Mouse (Mus musculus): ENCODE data around the gene Pcolce2. TPM values are rescaled to one million over a fixed set of nuclear protein-coding genes. Genes with fewer than 3 reads are reported as not detected.

The Pcolce2 gene
- total RNA-seq, 2 experiments from 2014 or later = 3.4 to 10.3 TPM

- DNase-seq = no peak
Observed at GRCm38 (mm10) chr9:95653363-95653762, 16.0 kb downstream of the Pcolce2 start.

- no peak for DNase-seq
Observed at GRCm38 (mm10) chr9:95654356-95654755, 17.0 kb downstream of the Pcolce2 start.

GRCm38 (mm10) chr9:95657941-95658340, 20.5 kb downstream of the Pcolce2 start:
- peak; percentile 26 for DNase-seq

GRCm38 (mm10) chr9:95664290-95664989, 27.0 kb downstream of the Pcolce2 start:
- no peak for DNase-seq

GRCm38 (mm10) chr9:95665835-95666234, 28.4 kb downstream of the Pcolce2 start:
- no peak for DNase-seq

GRCm38 (mm10) chr9:95667836-95668235, 30.4 kb downstream of the Pcolce2 start:
- DNase-seq = peak; percentile 49

GRCm38 (mm10) chr9:95668306-95668705, 30.9 kb downstream of the Pcolce2 start:
- no peak for DNase-seq

- no peak for DNase-seq
Observed at GRCm38 (mm10) chr9:95672331-95672730, 34.9 kb downstream of the Pcolce2 start.

- DNase-seq = no peak
Observed at GRCm38 (mm10) chr9:95672760-95673159, 35.4 kb downstream of the Pcolce2 start.

- DNase-seq = peak; percentile 76
Observed at GRCm38 (mm10) chr9:95675064-95675699, 37.8 kb downstream of the Pcolce2 start.

- no peak for DNase-seq
Observed at GRCm38 (mm10) chr9:95676021-95676420, 38.6 kb downstream of the Pcolce2 start.

GRCm38 (mm10) chr9:95679966-95680365, 42.6 kb downstream of the Pcolce2 start:
- no peak for DNase-seq

- no peak for DNase-seq
Observed at GRCm38 (mm10) chr9:95680691-95681090, 43.3 kb downstream of the Pcolce2 start.

- no peak for DNase-seq
Observed at GRCm38 (mm10) chr9:95685660-95686440, 48.4 kb downstream of the Pcolce2 start.

GRCm38 (mm10) chr9:95688064-95688463, 50.7 kb downstream of the Pcolce2 start:
- no peak for DNase-seq

GRCm38 (mm10) chr9:95692823-95693222, 55.4 kb downstream of the Pcolce2 start:
- DNase-seq = no peak

- DNase-seq = no peak
Observed at GRCm38 (mm10) chr9:95693528-95694100, 56.2 kb downstream of the Pcolce2 start.

GRCm38 (mm10) chr9:95694526-95694925, 57.1 kb downstream of the Pcolce2 start:
- no peak for DNase-seq

- DNase-seq = no peak
Observed at GRCm38 (mm10) chr9:95695023-95695422, 57.6 kb downstream of the Pcolce2 start.

- DNase-seq = no peak
Observed at GRCm38 (mm10) chr9:95696581-95696980, 59.2 kb downstream of the Pcolce2 start.

GRCm38 (mm10) chr9:95697808-95698207, 60.4 kb downstream of the Pcolce2 start:
- DNase-seq = no peak

GRCm38 (mm10) chr9:95699273-95699672, 61.9 kb downstream of the Pcolce2 start:
- no peak for DNase-seq

- no peak for DNase-seq
Observed at GRCm38 (mm10) chr9:95704078-95704477, 66.7 kb downstream of the Pcolce2 start.
